Mouse (Mus musculus) embryonic facial prominence, embryonic 13.5 days (tissue): Measurements from ENCODE around the gene Ube2e1. TPM values are rescaled to one million over a fixed set of nuclear protein-coding genes. Genes with fewer than 3 reads are reported as not detected.
A peak's percentile ranks its signal among the peaks of the same experiment; 100 is the strongest.

ENCODE experiments used
- ATAC-seq: fragments of 200-750 bp; cut with Nextera tagmentation; 2 replicates; pipeline ENCODE4 v1.8.0; 2017; ENCODE audit warnings: low read depth; ENCODE audit not compliant: insufficient number of reproducible peaks, insufficient read depth, low FRiP score, low TSS enrichment
- H3K27ac ChIP-seq: fragments of 300-500 bp; sonication (generic); 2 replicates; pipeline ENCODE4 v1.5.1; 2015; ENCODE audit warnings: moderate library complexity, mild to moderate bottlenecking, inconsistent platforms
- H3K27me3 ChIP-seq: fragments of 300-500 bp; sonication (generic); 2 replicates; pipeline ENCODE4 v1.6.1; 2015; ENCODE audit warnings: mild to moderate bottlenecking, inconsistent platforms
- H3K36me3 ChIP-seq: fragments of 300-500 bp; sonication (generic); 2 replicates; pipeline ENCODE4 v1.6.1; 2015; ENCODE audit warnings: mild to moderate bottlenecking, inconsistent platforms
- H3K4me1 ChIP-seq: fragments of 300-500 bp; sonication (generic); 2 replicates; pipeline ENCODE4 v1.6.1; 2015; ENCODE audit warnings: inconsistent platforms
- H3K4me2 ChIP-seq: fragments of 300-500 bp; sonication (generic); 2 replicates; pipeline ENCODE4 v1.6.1; 2015; ENCODE audit warnings: moderate library complexity, mild to moderate bottlenecking, inconsistent platforms
- H3K4me3 ChIP-seq: fragments of 300-500 bp; sonication (generic); 2 replicates; pipeline ENCODE4 v1.5.1; 2015; ENCODE audit warnings: mild to moderate bottlenecking, inconsistent platforms
- H3K9ac ChIP-seq: fragments of 300-500 bp; sonication (generic); 2 replicates; pipeline ENCODE4 v1.6.1; 2015; ENCODE audit warnings: mild to moderate bottlenecking, inconsistent platforms
- H3K9me3 ChIP-seq: fragments of 300-500 bp; sonication (generic); 2 replicates; pipeline ENCODE4 v1.6.1; 2016; ENCODE audit warnings: inconsistent platforms
- WGBS: fragments of 180-500 bp; shearing (Covaris S2); methylation state at CpG from one replicate; pipeline ENCODE4 v1.1.7; 2015; ENCODE audit warnings: mixed read lengths; 5-methylcytosine and 5-hydroxymethylcytosine counted together
- polyA plus RNA-seq: library from polyadenylated mRNA; unstranded; fragments of >200 nt; fragmentation: Nextera tagmentation; extraction: Ambion mirVana; gene quantifications from 2 replicates; pipeline ENCODE4 v1.2.1, GENCODE M21; 2015

Gene Ube2e1
- 156 and 158 TPM in 2 replicates for polyA plus RNA-seq

DNA sequence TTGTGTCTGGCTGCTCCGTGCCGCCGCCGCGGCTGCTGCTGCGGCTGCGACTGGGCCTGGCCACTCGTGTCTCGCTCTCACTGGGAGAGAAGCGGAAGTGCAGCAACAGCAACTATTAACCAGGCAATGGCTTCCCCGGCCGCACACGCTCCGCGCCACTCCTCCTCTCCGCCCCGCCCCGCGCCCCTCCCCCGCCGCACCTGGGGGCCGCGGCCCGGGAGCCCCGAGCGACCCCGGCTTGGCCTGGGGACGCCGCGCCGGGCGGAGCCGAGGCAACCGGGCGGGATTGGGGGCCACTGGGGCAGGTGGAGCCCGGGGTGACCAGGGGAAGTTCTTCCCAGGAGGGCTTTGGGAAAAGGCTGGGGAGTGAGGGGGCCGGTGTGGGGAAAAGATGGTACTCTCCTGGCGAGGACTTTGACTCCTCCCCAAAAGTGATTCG, at the start of gene Ube2e1:
Gene Ube2e1 (minus strand): TSS at position 167 of the 439 bp plus-strand sequence.
- Histone ChIP-seq H3K4me2 (peak within 1 kb of the TSS; percentile 66), H3K9me3 (no peaks in the 10 kb centered on the region), H3K27me3 (no peaks in the 10 kb centered on the region), H3K9ac (peak within 1 kb of the TSS; percentile 97), H3K4me3 (peak within 1 kb of the TSS; percentile 86), H3K27ac (peak within 1 kb of the TSS; percentile 84), H3K36me3 (peaks cover 7% of the 10 kb centered on the region), H3K4me1 (peaks cover 29% of the 10 kb centered on the region)
- peak; percentile 82 for ATAC-seq
- 1% methylated on average over 23 of the region's 39 CpGs for WGBS

DNA sequence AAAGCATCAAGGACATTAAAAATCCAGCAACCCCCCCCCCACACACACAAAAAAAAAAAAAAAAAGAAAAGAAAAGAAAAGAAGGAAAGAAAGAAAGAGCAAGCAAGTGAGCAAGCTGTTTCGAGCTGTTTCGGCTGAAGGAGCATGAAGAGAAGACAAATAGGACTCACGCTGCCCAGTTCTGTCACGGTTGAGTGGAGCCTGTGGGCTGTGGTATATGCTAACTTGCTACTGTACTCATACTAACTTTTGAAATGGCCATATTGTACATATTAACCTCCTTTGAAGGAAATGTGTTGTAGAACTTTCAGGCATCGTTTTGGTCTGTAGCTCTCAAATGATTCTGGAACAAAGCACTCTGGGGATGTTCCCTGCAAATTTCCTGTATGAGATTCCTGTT, 48.2 kb upstream of the Ube2e1 start:
- no peak for ATAC-seq
- WGBS, result 37% methylated on average over 5 of the region's 5 CpGs
- no peak overlapping the region for H3K4me3 ChIP-seq

DNA sequence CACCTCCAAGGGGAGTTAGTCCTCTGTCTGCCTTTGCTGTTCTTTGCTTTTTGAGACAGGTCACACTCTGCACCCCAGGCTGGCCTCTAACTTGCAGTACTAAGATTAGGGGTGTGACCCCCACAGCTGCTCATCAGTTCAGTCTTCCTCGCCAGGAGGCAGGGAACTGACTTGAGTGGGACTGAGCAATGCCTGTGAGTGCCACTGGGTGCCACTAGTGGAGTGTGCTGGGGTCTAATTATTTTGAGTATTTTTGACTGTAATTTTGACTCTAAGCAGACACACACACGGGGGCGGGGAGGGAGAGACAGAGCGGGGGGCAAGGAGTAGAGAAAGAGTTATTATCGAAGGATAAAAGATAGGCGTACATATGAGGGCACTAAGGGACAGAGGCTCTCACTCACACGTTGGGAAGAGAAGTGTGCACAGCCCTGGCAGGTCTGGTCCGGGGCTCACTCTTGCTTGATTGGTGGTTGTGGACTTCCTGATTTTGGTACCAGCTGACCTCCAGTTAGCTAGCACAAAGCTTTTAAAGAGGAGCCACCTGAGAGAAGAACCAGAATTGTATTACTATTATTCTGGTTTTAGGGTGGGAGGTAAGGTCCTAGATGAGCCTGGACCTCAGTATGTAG, 46.4 kb upstream of the Ube2e1 start:
- H3K4me3 ChIP-seq, result no peak overlapping the region
- WGBS, result 49% methylated on average over 8 of the region's 8 CpGs
- H3K36me3 ChIP-seq, result no peaks in the 10 kb centered on the region
- ATAC-seq, result peak; percentile 28; the same call in 1 of the 2 replicates
- H3K27ac ChIP-seq, result no peak overlapping the region
- peaks cover 12% of the 10 kb centered on the region for H3K4me1 ChIP-seq
- no peaks in the 10 kb centered on the region for H3K27me3 ChIP-seq
- no peaks in the 10 kb centered on the region for H3K9me3 ChIP-seq
- H3K9ac ChIP-seq, result no peak overlapping the region
- no peak overlapping the region for H3K4me2 ChIP-seq

More for the DNA sequence above, 48.2 kb upstream of the Ube2e1 start:
- Histone ChIP-seq H3K9me3 (no peaks in the 10 kb centered on the region), H3K27me3 (no peaks in the 10 kb centered on the region), H3K36me3 (no peaks in the 10 kb centered on the region), H3K4me1 (peaks cover 4% of the 10 kb centered on the region; the same call in 1 of the 2 replicates), H3K9ac (no peak overlapping the region), H3K27ac (no peak overlapping the region), H3K4me2 (no peak overlapping the region)

GRCm38 (mm10) chr14:18376206-18376605, 44.5 kb upstream of the Ube2e1 start:
- Histone ChIP-seq H3K4me1 (peaks cover 17% of the 10 kb centered on the region), H3K27me3 (no peaks in the 10 kb centered on the region), H3K36me3 (no peaks in the 10 kb centered on the region), H3K4me2 (no peak overlapping the region), H3K27ac (no peak overlapping the region), H3K9ac (no peak overlapping the region), H3K4me3 (no peak overlapping the region), H3K9me3 (no peaks in the 10 kb centered on the region)
- WGBS, result 81% methylated on average over 3 of the region's 3 CpGs
- ATAC-seq, result no peak

DNA sequence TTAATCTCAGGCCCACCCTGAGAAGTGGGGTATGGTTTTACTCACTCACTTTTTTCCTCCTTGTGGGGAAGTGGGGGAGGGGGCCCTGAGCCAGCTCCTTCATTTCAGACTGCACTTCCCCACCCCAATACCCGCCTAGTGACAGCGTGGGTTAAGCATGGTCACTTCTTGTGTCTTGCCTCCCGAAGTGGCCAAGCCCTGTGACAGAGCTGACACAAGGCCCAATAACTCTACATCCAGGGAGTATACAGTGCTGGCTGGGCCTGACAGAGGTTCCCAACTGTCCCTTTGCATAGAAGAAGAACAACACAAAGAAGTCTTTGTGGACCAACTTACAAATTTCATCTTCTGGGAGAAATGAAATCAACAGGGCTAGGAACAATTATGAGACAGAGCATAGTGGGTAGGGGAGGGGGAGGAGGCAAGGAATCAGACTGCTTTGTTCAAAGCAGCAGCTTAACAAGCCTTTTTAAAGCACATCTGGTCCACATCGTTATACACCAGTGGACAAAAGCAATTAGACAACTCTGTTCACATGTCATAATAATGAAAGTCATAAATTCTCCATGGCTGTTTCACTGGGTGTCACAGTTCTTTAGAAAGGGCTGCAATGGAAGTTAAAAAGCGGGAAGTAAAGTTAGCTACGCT, 42.2 kb upstream of the Ube2e1 start:
- ATAC-seq, result no peak

GRCm38 (mm10) chr14:18372761-18373610, 41.3 kb upstream of the Ube2e1 start:
- 59% methylated on average over 9 of the region's 9 CpGs for WGBS
- no peak overlapping the region for H3K27ac ChIP-seq
- H3K27me3 ChIP-seq, result no peaks in the 10 kb centered on the region
- H3K4me3 ChIP-seq, result no peak overlapping the region
- ATAC-seq, result no peak
- H3K9ac ChIP-seq, result no peak overlapping the region
- H3K4me1 ChIP-seq, result peaks cover 14% of the 10 kb centered on the region
- H3K9me3 ChIP-seq, result no peaks in the 10 kb centered on the region
- H3K36me3 ChIP-seq, result no peaks in the 10 kb centered on the region
- H3K4me2 ChIP-seq, result no peak overlapping the region

More for the DNA sequence above, 42.2 kb upstream of the Ube2e1 start:
- H3K9me3 ChIP-seq, result no peaks in the 10 kb centered on the region
- H3K4me3 ChIP-seq, result no peak overlapping the region
- no peak overlapping the region for H3K9ac ChIP-seq
- H3K27ac ChIP-seq, result no peak overlapping the region
- H3K36me3 ChIP-seq, result no peaks in the 10 kb centered on the region
- H3K4me1 ChIP-seq, result peaks cover 14% of the 10 kb centered on the region
- no peak overlapping the region for H3K4me2 ChIP-seq
- H3K27me3 ChIP-seq, result no peaks in the 10 kb centered on the region
- WGBS, result 71% methylated on average over 6 of the region's 6 CpGs

DNA sequence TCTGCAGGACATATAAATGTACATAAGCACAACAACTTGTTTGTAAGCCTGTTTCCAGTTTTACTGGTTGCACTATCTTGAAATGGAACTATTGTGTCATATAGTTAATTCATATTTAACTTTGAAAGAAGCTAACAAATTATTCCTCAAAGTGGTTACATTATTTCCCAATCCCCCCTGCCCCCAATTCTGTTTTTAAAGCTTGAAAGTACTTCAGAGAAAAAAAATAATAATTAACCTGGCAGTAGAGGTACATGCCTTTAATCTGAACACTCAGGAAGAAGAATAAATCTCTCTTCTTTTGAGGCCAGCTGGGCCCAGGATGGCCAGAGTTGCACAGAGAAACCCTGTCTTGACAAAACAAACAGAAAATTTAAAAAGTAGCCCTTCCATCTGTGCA, 37.4 kb upstream of the Ube2e1 start:
- no peak overlapping the region for H3K9ac ChIP-seq
- peaks cover 14% of the 10 kb centered on the region for H3K4me1 ChIP-seq
- no peak overlapping the region for H3K4me2 ChIP-seq
- no peak overlapping the region for H3K27ac ChIP-seq
- H3K4me3 ChIP-seq, result no peak overlapping the region
- no peaks in the 10 kb centered on the region for H3K9me3 ChIP-seq
- no peaks in the 10 kb centered on the region for H3K36me3 ChIP-seq
- H3K27me3 ChIP-seq, result no peaks in the 10 kb centered on the region
- ATAC-seq, result no peak

DNA sequence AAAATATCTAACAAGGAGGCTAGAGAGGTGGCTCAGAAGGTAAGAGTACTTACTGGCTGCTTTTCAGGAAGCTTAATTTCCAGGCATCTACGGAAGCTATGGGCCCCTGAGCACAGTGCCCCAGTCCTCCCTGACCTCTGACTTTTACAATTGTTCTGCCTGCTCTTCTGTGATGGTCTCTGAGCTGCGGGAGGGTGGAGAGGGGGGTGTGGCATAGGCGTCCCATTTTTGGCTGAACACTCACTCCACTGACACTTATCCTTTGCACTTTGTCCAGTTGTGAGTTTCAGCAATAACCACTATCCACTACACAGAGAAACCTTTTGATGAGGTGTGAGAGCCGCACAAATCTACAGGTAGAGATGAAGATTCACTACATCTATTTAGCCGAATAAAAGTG, 35.4 kb upstream of the Ube2e1 start:
- no peak overlapping the region for H3K9ac ChIP-seq
- H3K36me3 ChIP-seq, result no peaks in the 10 kb centered on the region
- H3K27me3 ChIP-seq, result no peaks in the 10 kb centered on the region
- ATAC-seq, result no peak
- no peak overlapping the region for H3K4me3 ChIP-seq
- no peaks in the 10 kb centered on the region for H3K9me3 ChIP-seq
- no peak overlapping the region for H3K27ac ChIP-seq
- H3K4me1 ChIP-seq, result no peaks in the 10 kb centered on the region
- 43% methylated on average over 5 of the region's 5 CpGs for WGBS
- no peak overlapping the region for H3K4me2 ChIP-seq

GRCm38 (mm10) chr14:18364321-18364720, 32.7 kb upstream of the Ube2e1 start:
- Histone ChIP-seq H3K4me3 (no peak overlapping the region), H3K4me2 (no peak overlapping the region), H3K27ac (no peak overlapping the region), H3K9ac (no peak overlapping the region), H3K4me1 (no peaks in the 10 kb centered on the region), H3K36me3 (no peaks in the 10 kb centered on the region), H3K9me3 (no peaks in the 10 kb centered on the region), H3K27me3 (no peaks in the 10 kb centered on the region)
- no peak for ATAC-seq
- WGBS, result 84% methylated on average over 3 of the region's 3 CpGs

- Histone ChIP-seq H3K36me3 (no peaks in the 10 kb centered on the region), H3K27me3 (no peaks in the 10 kb centered on the region), H3K27ac (no peak overlapping the region), H3K4me3 (no peak overlapping the region), H3K4me2 (no peak overlapping the region), H3K9me3 (no peaks in the 10 kb centered on the region), H3K4me1 (no peaks in the 10 kb centered on the region), H3K9ac (no peak overlapping the region)
- no peak for ATAC-seq
- WGBS, result 66% methylated on average over 2 of the region's 2 CpGs
Measured at GRCm38 (mm10) chr14:18356442-18356841, 24.8 kb upstream of the Ube2e1 start.

GRCm38 (mm10) chr14:18355514-18356190, 24.0 kb upstream of the Ube2e1 start:
- Histone ChIP-seq H3K36me3 (no peaks in the 10 kb centered on the region), H3K9me3 (no peaks in the 10 kb centered on the region), H3K4me1 (no peaks in the 10 kb centered on the region), H3K4me3 (no peak overlapping the region), H3K27ac (no peak overlapping the region), H3K9ac (no peak overlapping the region), H3K4me2 (no peak overlapping the region), H3K27me3 (no peaks in the 10 kb centered on the region)
- ATAC-seq, result no peak
- WGBS, result 67% methylated on average over 6 of the region's 6 CpGs
